Mouse (Mus musculus) lung, adult 2 months (tissue): Measurements from ENCODE around the gene Tfrc. TPM values are rescaled to one million over a fixed set of nuclear protein-coding genes. Genes with fewer than 3 reads are reported as not detected.
A peak's percentile ranks its signal among the peaks of the same experiment; 100 is the strongest.

ENCODE experiments used
- DNase-seq: peaks from one replicate; pipeline ENCODE4 v3.0.0; 2022
- H3K4me1 ChIP-seq: fragments of 200-500 bp; 2 replicates; pipeline ENCODE4 v1.6.1; 2011; ENCODE audit warnings: low read length; ENCODE audit not compliant: control insufficient read depth, insufficient read depth
- H3K4me3 ChIP-seq: fragments of 200-500 bp; replicated peaks from 2 replicates; pipeline ENCODE3; 2011; ENCODE audit warnings: low read depth, mild to moderate bottlenecking, control low read depth, low read length; ENCODE audit errors: extremely low read depth
- CTCF ChIP-seq: fragments of 200-500 bp; IDR thresholded peaks from 2 replicates; pipeline ENCODE4 v1.5.1; 2011; ENCODE audit warnings: mild to moderate bottlenecking, low read length, control low read depth; ENCODE audit not compliant: insufficient read depth
- POLR2A ChIP-seq: fragments of 200-500 bp; IDR thresholded peaks from 2 replicates; pipeline ENCODE4 v1.6.1; 2011; ENCODE audit warnings: low read depth, mild to moderate bottlenecking, control low read depth, low read length, borderline replicate concordance; ENCODE audit errors: extremely low read depth
- WGBS: fragments of 180-500 bp; shearing (Covaris S2); methylation state at CpG from one replicate; pipeline ENCODE4 v1.1.7; 2018; 5-methylcytosine and 5-hydroxymethylcytosine counted together
- polyA plus RNA-seq: library from polyadenylated mRNA; depleted of rRNA; stranded (reverse); fragments of >200 nt; gene quantifications from 2 replicates; pipeline ENCODE4 v1.2.3, GENCODE M21; 2012

Tfrc gene
- polyA plus RNA-seq, 1 experiment, result 12.8 TPM

DNA sequence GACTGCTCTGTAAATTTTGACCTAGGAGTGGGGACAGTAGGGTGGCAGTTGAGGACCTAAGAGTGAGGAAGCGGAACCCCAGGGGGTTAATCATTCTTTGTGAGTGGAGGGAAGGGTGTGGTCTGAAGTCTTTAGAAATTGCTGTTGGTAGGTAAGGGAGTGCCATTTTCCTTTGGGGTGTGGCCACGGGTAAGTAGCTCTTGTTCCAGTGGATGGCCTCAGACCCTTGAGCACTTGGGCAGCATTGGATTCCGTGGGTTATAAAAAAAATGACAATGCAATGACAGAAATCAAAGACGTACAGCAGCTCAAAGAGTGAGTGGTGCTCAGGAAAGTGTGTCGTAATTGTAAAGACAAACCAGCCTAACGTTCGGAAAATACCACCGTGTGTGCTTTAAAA, 47.6 kb downstream of the Tfrc start:
- Histone ChIP-seq H3K4me1 (peaks cover 35% of the 10 kb centered on the region), H3K4me3 (no peak overlapping the region)
- TF ChIP-seq CTCF (no peak), POLR2A (no peak)
- WGBS, result 44% methylated on average over 8 of the region's 8 CpGs
- no peak for DNase-seq

DNA sequence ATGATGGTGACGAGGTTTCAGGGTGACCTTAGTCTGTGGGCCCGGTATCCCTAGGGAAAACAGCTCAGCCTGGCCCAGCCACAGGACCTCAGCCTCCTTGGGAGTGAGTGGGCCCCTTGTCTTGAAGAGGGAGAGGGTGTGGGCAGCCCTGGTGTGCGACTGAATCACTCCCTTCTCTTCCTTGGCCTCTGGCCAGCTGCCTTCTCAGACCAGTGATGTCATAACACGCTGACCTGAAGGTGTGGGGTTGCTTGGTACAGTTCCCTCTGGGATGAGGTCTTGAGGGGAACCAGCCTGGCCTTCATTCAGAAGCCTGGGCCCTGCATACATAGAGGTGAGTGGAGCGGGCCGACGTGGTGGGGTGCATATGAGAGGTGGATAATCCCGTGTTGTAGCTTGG, 48.1 kb downstream of the Tfrc start:
- DNase-seq, result peak; percentile 57
- WGBS, result 42% methylated on average over 8 of the region's 8 CpGs
- peaks cover 35% of the 10 kb centered on the region for H3K4me1 ChIP-seq

DNA sequence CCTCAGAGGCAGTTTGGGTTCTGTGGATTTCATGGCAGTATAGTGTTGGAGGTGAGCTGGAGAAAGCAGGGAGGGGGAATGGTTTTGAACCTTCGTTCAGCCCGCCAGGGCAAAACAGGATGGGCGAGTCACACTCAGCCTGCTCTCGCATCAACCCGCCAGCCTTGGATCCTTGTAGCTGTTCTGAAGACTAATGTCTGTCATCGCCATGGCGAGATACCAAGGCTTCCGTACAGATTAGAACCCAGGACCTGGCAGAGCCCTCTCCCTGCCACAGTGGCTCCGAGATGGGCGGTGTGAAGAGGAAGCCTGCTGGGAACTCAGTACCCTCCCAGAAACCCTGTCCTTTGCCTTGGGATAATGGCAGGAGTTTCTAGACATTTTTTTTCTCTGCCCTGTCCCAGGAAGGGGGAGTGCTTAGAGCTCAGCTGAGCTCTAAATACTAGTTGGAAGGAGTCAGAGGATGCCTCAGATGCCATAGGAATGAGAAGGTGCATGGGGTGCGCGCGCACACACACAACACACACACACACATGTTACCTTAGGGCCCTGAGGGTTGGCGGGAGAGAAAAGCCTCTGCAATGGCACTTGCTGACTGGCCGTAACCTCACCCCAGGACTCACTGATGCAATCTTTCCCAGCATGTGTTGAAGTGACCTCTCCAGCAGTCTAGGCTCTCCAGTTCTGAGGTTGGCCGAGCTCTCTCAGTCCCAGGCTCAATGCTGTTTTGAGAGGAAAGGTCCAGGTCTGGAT, 49.0 kb downstream of the Tfrc start:
- TF ChIP-seq CTCF, result no peak
- no peak for TF ChIP-seq POLR2A
- H3K4me3 ChIP-seq, result no peak overlapping the region
- peaks cover 35% of the 10 kb centered on the region for H3K4me1 ChIP-seq
- 69% methylated on average over 16 of the region's 16 CpGs for whole genome bisulfite sequencing
- DNase-seq, result peak; percentile 44

More for the DNA sequence above, 48.1 kb downstream of the Tfrc start:
- H3K4me3 ChIP-seq, result no peak overlapping the region
- TF ChIP-seq CTCF, result no peak

DNA sequence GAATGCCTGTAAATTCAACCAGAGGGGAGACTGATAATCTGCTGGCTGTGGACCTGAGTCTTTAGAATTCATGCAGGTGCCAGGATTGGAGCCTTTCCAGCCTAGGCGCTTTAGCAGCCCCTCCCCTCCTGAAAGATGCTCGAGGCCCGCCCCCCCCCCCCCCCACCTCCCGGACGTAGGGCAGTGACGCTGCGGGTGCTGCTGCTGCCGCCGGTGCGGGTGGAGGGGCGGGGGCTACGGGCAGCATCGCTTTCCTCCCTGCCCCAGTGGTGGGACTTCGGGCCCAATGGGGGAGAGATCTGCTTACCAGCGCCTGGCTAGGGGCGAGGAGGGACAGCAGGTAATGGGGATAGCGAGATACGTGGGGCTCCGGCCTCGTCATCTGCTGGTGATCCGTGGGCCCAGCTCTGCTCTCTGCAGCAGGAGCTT, 50.0 kb downstream of the Tfrc start:
- no peak for DNase-seq
- peak overlapping the region; percentile 6 for H3K4me3 ChIP-seq
- 11% methylated on average over 20 of the region's 21 CpGs for WGBS
- peaks cover 40% of the 10 kb centered on the region for H3K4me1 ChIP-seq
- TF ChIP-seq POLR2A (no peak), CTCF (no peak)

DNA sequence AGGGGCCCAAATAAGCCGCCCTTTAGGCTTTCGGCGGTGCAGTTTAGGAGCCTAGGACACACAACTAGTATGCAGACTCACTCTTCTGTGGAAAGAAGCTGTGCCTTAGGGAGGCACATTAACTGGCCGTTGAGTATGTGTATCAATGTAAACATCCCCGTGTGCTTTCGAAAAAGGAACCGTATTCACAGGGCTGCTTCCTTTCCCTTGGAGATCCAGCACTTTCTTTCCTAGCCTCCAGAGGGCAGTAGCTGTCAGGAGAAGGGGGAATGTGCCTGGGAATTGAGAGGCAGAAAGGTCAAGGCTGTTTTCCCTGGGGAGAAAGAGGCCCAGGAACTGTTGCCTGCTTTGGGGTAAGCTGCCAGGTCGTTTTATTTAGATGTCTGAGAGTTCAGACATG, 50.7 kb downstream of the Tfrc start:
- WGBS, result 14% methylated on average over 8 of the region's 8 CpGs
- TF ChIP-seq CTCF (peak; percentile 96), POLR2A (no peak)
- Histone ChIP-seq H3K4me3 (peak overlapping the region; percentile 31), H3K4me1 (peaks cover 38% of the 10 kb centered on the region)
- peak; percentile 66 for DNase-seq

DNA sequence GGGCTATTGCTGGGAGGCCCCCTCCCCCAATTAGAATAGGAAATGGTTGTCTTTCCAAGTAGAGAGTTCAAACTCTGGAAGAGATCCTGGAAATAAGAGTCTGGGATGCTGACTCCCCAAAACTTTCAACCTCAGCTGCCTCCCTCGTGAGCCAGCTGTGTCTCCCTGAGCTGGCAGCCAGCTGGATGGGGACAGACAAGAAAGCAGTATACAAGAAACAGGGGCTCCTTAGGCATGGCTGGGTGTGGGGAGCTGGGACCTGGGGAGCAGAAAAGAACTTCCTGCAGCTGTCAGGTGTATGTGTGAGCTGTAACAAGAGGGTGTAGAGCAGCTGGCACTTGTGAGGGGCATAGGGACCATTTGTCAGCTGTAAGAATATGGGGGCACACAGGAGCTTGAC, 51.4 kb downstream of the Tfrc start:
- H3K4me1 ChIP-seq, result peaks cover 38% of the 10 kb centered on the region
- WGBS, result 18% methylated on average over 1 of the region's 1 CpGs
- H3K4me3 ChIP-seq, result no peak overlapping the region
- TF ChIP-seq POLR2A, result no peak
- no peak for TF ChIP-seq CTCF
- no peak for DNase-seq

DNA sequence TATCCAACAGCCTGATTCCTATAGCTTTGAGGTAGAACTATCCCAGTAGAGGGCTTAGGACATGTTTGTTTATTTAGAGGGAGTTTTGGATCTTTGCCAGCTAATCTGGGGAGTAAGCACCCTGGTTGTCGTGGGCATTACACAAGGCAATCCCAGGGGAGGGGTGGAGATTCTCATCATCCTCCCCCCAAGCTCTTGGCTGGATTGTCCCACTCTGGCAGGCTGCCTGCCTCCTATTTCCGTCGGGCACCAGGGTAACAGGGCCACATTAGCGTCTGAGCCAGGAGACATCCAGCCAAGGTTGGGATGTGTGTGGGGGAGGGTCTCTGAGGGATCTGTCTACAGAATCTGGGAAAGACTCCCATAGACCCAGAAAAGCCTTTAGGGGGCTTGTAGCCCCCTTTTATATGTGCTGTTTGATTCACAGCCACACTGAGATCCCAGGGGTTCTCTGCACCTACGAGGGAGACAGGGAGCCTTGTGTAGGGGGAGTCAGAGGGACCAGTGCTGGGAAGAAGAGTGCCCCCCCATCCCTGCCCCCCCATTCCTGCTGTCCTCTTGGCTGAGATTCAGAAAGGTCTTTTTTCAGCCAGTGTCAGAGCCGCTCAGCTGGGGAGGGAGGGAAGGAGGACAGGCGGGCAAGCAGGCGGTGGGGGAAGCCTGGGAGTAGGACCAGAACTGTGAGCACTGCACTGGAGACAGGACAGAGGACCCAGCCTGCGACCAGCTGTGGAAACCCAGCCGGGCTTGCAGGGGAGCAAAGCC, 52.0 kb downstream of the Tfrc start:
- 9% methylated on average over 10 of the region's 10 CpGs for WGBS
- Histone ChIP-seq H3K4me1 (peaks cover 39% of the 10 kb centered on the region), H3K4me3 (no peak overlapping the region)
- TF ChIP-seq CTCF, result no peak
- no peak for TF ChIP-seq POLR2A
- DNase-seq, result peak; percentile 48

DNA sequence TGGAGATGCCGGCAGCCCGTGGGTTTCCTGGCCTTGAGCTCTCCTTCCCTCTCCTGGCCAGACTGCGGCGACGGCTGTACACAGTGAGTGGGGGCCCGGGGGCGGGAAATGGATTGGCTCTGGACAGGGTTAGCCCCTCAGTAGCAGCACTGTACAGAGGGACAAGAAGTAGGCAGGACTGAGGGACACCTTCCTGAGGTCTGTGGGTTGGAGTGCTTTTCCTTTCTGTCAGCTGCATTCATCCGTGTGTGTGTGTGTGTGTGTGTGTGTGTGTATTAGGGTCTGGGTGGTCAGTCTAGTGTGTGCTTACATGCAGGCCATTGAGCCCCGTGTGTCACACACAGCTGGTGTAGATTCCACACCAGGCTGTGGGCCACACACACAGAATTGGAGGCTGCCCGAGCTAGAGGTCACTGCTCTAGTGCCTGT, 52.8 kb downstream of the Tfrc start:
- WGBS, result 22% methylated on average over 10 of the region's 10 CpGs
- H3K4me3 ChIP-seq, result peak overlapping the region; percentile 13
- DNase-seq, result no peak
- no peak for TF ChIP-seq POLR2A
- no peak for TF ChIP-seq CTCF
- H3K4me1 ChIP-seq, result peaks cover 47% of the 10 kb centered on the region

DNA sequence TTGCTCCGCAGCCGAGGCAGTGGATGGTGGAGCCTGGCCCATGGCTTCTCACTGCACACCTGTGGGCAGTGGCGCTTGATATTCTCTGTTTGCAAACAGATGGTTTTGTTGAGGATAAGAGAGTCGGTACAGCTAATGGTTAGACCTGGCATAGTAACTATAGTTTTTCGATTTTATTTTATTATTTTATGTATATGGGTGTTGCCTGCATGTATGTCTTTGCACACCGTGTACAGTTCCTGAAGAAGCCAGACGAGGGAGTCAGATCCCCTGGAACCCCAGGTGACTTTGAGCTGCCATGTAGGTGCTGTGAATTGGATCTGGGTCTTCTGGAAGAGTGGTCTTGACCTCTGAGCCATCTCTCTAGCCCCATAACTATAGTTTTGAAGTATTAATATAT, 53.7 kb downstream of the Tfrc start:
- no peak for DNase-seq
- WGBS, result 80% methylated on average over 7 of the region's 7 CpGs
- no peak for TF ChIP-seq POLR2A
- peaks cover 42% of the 10 kb centered on the region for H3K4me1 ChIP-seq
- H3K4me3 ChIP-seq, result no peak overlapping the region
